Mouse (Mus musculus) bone marrow macrophage, adult 2 months (primary cell): Measurements from ENCODE around the gene Fbxl17.

Experiments
- CTCF ChIP-seq: IDR thresholded peaks from 2 replicates; pipeline ENCODE4 v1.5.1; 2012; ENCODE audit warnings: low read depth, mild to moderate bottlenecking, low read length, moderate library complexity
- POLR2A ChIP-seq: IDR thresholded peaks from 2 replicates; pipeline ENCODE4 v1.6.1; 2012; ENCODE audit warnings: mild to moderate bottlenecking, low read depth, low read length, borderline replicate concordance

DNA sequence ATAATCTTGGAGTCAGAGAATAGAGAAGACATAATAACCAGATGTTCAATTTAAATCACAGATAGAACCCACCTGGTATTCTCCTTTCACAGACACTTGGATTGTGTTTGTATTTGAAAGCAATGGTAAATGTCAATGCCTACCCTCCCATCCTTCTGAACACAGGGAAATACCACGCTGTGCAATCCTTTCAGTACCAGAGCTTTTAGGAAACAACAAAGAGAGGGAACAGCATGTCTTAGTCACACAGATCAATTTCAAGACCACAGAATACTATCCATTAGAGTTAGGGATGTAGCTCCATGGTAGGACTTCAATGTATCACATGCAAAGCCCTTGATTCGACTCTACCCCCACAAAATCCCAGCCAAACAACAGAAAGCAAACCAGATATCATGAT, 148.1 kb downstream of the Fbxl17 start:
- TF ChIP-seq POLR2A (no peak), CTCF (no peak)
